Mouse (Mus musculus): ENCODE results near the gene Nptx2.

Gene Nptx2

GRCm38 (mm10) chr5:144565739-144566138 is 20.0 kb downstream of the Nptx2 start:
- DNase-seq (ENCODE audit: low read depth in 2 of 2, low spot score in 2 of 2), result no peak

- DNase-seq (ENCODE audit: low read depth in 2 of 2, low spot score in 2 of 2), result no peak
Observed at GRCm38 (mm10) chr5:144585100-144585499, 39.4 kb downstream of the Nptx2 start.

- no peak for DNase-seq (ENCODE audit: low read depth in 2 of 2, low spot score in 2 of 2)
Observed at GRCm38 (mm10) chr5:144591248-144591880, 45.7 kb downstream of the Nptx2 start.

- DNase-seq (ENCODE audit: low read depth in 2 of 2, low spot score in 2 of 2), result no peak
Observed at GRCm38 (mm10) chr5:144594796-144595195, 49.1 kb downstream of the Nptx2 start.

Measured in CD8-positive naive resting alpha-beta T cell, adult 2 months (primary cell).